Mouse (Mus musculus) cerebellum, adult 9-11 months (tissue): ENCODE data around the gene Abhd15.

Experiments used
- DNase-seq: peaks from one replicate; pipeline ENCODE4 v3.0.0; 2022

Abhd15 gene

GRCm38 (mm10) chr11:77514832-77515636 is at the start of gene Abhd15:
Gene Abhd15 (plus strand): TSS chr11:77515121.
- peak; percentile 58 for DNase-seq

GRCm38 (mm10) chr11:77466544-77466943 is 48.4 kb upstream of the Abhd15 start:
- no peak for DNase-seq

GRCm38 (mm10) chr11:77467157-77467556 is 47.8 kb upstream of the Abhd15 start:
- DNase-seq: no peak

GRCm38 (mm10) chr11:77467784-77468183 is 47.1 kb upstream of the Abhd15 start:
- DNase-seq: peak; percentile 78

- no peak for DNase-seq
Measured at GRCm38 (mm10) chr11:77468397-77468796, 46.5 kb upstream of the Abhd15 start.

- DNase-seq: no peak
Measured at GRCm38 (mm10) chr11:77471407-77471806, 43.5 kb upstream of the Abhd15 start.

- DNase-seq: no peak
Measured at GRCm38 (mm10) chr11:77472775-77473174, 42.1 kb upstream of the Abhd15 start.

- DNase-seq: no peak
Measured at GRCm38 (mm10) chr11:77476216-77476615, 38.7 kb upstream of the Abhd15 start.

GRCm38 (mm10) chr11:77476895-77477294 is 38.0 kb upstream of the Abhd15 start:
- DNase-seq: no peak

- DNase-seq: peak; percentile 53
Measured at GRCm38 (mm10) chr11:77483043-77483442, 31.9 kb upstream of the Abhd15 start.

GRCm38 (mm10) chr11:77483510-77484255 is 31.2 kb upstream of the Abhd15 start:
- DNase-seq: peak; percentile 10

- no peak for DNase-seq
Measured at GRCm38 (mm10) chr11:77485229-77485628, 29.7 kb upstream of the Abhd15 start.

GRCm38 (mm10) chr11:77486798-77487197 is 28.1 kb upstream of the Abhd15 start:
- peak; percentile 80 for DNase-seq

- peak; percentile 73 for DNase-seq
Measured at GRCm38 (mm10) chr11:77488771-77489581, 25.9 kb upstream of the Abhd15 start.

GRCm38 (mm10) chr11:77489591-77490235 is 25.2 kb upstream of the Abhd15 start, which contains the start of gene Ankrd13b:
Gene Ankrd13b (minus strand): TSS chr11:77489678.
- DNase-seq: peak; percentile 90

- peak; percentile 56 for DNase-seq
Measured at GRCm38 (mm10) chr11:77490451-77490850, 24.5 kb upstream of the Abhd15 start.

- peak; percentile 88 for DNase-seq
Measured at GRCm38 (mm10) chr11:77491123-77491501, 23.8 kb upstream of the Abhd15 start.

- DNase-seq: peak; percentile 83
Measured at GRCm38 (mm10) chr11:77491502-77492291, 23.2 kb upstream of the Abhd15 start.

GRCm38 (mm10) chr11:77492311-77492871 is 22.5 kb upstream of the Abhd15 start:
- peak; percentile 76 for DNase-seq

GRCm38 (mm10) chr11:77492911-77493332 is 22.0 kb upstream of the Abhd15 start:
- DNase-seq: peak; percentile 96
